Mouse (Mus musculus) myocyte (in vitro differentiated cells): ENCODE results near the gene Hsf5.

Experiments
- MAX ChIP-seq: IDR thresholded peaks from one replicate; pipeline ENCODE4 v1.6.1; 2011; ENCODE audit warnings: low read depth, mild to moderate bottlenecking, control low read depth
- MYOD1 ChIP-seq, 3 experiments: IDR thresholded peaks; one replicate each; pipeline ENCODE4 v1.6.1; 2011; ENCODE audit warnings: control low read depth in 2 of 3, low read depth in 2 of 3, mild to moderate bottlenecking in 2 of 3, moderate library complexity in 1 of 3; ENCODE audit not compliant: insufficient read length in 2 of 3, control insufficient read depth in 1 of 3
- MYOG ChIP-seq, 3 experiments: IDR thresholded peaks; one replicate each; pipeline ENCODE4 v1.6.1; 2011; ENCODE audit warnings: control low read depth in 2 of 3, low read depth in 2 of 3, mild to moderate bottlenecking in 2 of 3; ENCODE audit not compliant: insufficient read length in 2 of 3, control insufficient read depth in 1 of 3, insufficient read depth in 1 of 3
- POLR2A ChIP-seq: IDR thresholded peaks from one replicate; pipeline ENCODE4 v1.6.1; 2011; ENCODE audit warnings: low read depth, mild to moderate bottlenecking, control low read depth, moderate library complexity; ENCODE audit not compliant: insufficient read length
- POLR2AphosphoS2 ChIP-seq: IDR thresholded peaks from one replicate; pipeline ENCODE4 v1.6.1; 2011; ENCODE audit warnings: low read depth, control low read depth; ENCODE audit not compliant: insufficient read length
- REST ChIP-seq: IDR thresholded peaks from one replicate; pipeline ENCODE4 v1.6.1; 2011; ENCODE audit warnings: mild to moderate bottlenecking, control low read depth, moderate library complexity; ENCODE audit not compliant: insufficient read depth, insufficient read length
- TCF3 ChIP-seq: IDR thresholded peaks from one replicate; pipeline ENCODE4 v1.6.1; 2011; ENCODE audit warnings: low read depth, control low read depth; ENCODE audit not compliant: insufficient read length
- USF1 ChIP-seq: IDR thresholded peaks from one replicate; pipeline ENCODE4 v1.6.1; 2011; ENCODE audit warnings: low read depth, mild to moderate bottlenecking, control low read depth, moderate library complexity

GRCm38 (mm10) chr11:87579713-87580112, 37.3 kb upstream of the Hsf5 start:
- TF ChIP-seq POLR2A: no peak
- no peak for TF ChIP-seq USF1
- TF ChIP-seq MAX: no peak
- no peak for TF ChIP-seq TCF3
- no peak for TF ChIP-seq REST
- no peak for TF ChIP-seq POLR2AphosphoS2
- no peak for TF ChIP-seq MYOD1 (IDR thresholded peaks at IDR 0.05; ENCODE audit: control insufficient read depth in 1 of 3, insufficient read length in 2 of 3, low read depth in 2 of 3)
- no peak for TF ChIP-seq MYOG (IDR thresholded peaks at IDR 0.05; ENCODE audit: control insufficient read depth in 1 of 3, insufficient read depth in 1 of 3, insufficient read length in 2 of 3, low read depth in 2 of 3)
